Mouse (Mus musculus): ENCODE measurements around the gene Olfr374. TPM values are rescaled to one million over a fixed set of nuclear protein-coding genes. Genes with fewer than 3 reads are reported as not detected.

Gene Olfr374
- polyA plus RNA-seq, 1 experiment from 2014 or later, result not detected

DNA sequence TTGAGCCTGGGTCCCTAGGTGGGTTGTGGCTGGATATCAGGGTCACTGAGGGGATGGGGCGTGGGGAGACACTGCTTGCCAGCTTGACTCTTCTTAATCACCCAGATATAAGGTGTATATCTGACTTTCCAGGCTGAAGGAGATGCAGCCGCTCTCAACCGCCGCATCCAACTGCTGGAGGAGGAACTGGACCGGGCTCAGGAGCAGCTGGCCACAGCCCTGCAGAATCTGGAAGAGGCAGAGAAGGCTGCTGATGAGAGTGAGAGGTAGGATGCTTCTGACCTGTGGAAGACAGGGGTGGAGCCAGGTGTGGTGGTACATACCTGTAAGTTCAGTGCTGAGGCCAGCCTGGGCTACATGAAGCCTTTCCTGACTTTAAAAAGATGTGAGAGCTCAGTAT is 31.6 kb downstream of the Olfr374 start:
- H3K4me1 ChIP-seq, result peaks cover 25% of the 10 kb centered on the region
- ATAC-seq (replicated peaks), result no peak
- no peak overlapping the region for H3K4me2 ChIP-seq (replicated peaks)
- no peaks in the 10 kb centered on the region for H3K9me3 ChIP-seq
- WGBS, result 93% methylated on average over 5 of the region's 5 CpGs
- H3K27me3 ChIP-seq, result no peaks in the 10 kb centered on the region
- no peak overlapping the region for H3K9ac ChIP-seq (replicated peaks)
- peaks cover 45% of the 10 kb centered on the region for H3K36me3 ChIP-seq
- no peak overlapping the region for H3K27ac ChIP-seq (replicated peaks)
- no peak overlapping the region for H3K4me3 ChIP-seq

DNA sequence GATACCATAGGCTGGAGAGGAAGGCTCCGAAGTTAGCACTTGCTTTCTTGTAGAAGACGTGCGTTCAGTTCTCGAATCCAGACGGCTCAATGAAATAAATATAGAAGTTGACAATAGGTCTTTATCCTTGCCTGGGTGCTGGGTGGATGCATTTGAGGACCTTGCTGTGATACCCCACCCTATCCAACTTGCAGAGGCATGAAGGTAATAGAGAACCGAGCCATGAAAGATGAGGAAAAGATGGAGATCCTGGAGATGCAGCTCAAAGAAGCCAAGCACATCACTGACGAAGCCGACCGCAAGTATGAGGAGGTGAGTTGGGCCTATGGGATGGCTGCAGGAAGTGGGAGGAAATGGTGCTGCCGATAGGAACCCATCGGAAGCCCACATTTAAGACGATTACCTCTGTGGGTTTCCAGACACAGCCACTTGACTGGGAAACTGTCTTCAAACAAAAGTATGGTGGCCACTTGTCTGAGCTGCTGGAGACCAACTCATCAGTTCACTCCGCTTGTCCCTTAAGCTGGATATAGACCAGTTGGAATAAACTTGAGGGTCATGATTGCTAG is 36.5 kb downstream of the Olfr374 start:
- Histone ChIP-seq H3K36me3 (peaks cover 83% of the 10 kb centered on the region), H3K9me3 (no peaks in the 10 kb centered on the region), H3K27me3 (no peaks in the 10 kb centered on the region), H3K4me2 (replicated peaks) (no peak overlapping the region), H3K9ac (replicated peaks) (no peak overlapping the region), H3K4me3 (no peak overlapping the region), H3K4me1 (no peaks in the 10 kb centered on the region), H3K27ac (replicated peaks) (no peak overlapping the region)
- WGBS, result 97% methylated on average over 13 of the region's 13 CpGs
- no peak for ATAC-seq (replicated peaks)

DNA sequence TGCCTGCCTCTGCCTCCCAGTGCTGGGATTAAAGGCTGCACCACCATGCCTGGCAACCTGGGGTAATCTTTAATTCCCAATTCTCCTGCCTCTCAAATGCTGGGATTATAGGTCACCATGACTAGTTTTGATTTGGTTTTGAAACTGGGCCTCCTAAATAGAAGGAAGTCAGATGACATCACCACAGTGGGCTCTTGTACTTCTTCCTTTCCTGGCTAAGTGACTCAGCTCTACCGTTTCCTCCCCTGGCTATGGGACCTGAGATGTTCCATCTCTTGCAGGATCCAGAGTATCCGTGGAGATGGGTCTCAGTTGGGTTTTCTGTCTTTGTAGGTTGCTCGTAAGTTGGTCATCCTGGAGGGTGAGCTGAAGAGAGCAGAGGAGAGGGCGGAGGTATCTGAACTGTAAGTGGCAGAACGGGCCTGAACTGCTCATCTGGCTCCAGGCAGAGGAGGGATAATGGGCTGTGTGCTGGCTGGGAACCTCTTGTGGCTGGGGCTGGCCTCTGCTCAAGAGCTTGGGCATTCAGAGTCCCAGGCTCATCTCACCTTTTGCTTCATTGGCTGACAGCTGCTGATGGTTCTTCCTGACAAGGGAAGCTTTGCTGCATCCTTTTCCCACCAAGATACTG is 37.6 kb downstream of the Olfr374 start:
- no peaks in the 10 kb centered on the region for H3K27me3 ChIP-seq
- 89% methylated on average over 5 of the region's 5 CpGs for WGBS
- H3K9ac ChIP-seq (replicated peaks), result no peak overlapping the region
- H3K27ac ChIP-seq (replicated peaks), result no peak overlapping the region
- ATAC-seq (replicated peaks), result no peak
- peaks cover 84% of the 10 kb centered on the region for H3K36me3 ChIP-seq
- no peaks in the 10 kb centered on the region for H3K9me3 ChIP-seq
- H3K4me3 ChIP-seq, result no peak overlapping the region
- no peak overlapping the region for H3K4me2 ChIP-seq (replicated peaks)
- H3K4me1 ChIP-seq, result no peaks in the 10 kb centered on the region

DNA sequence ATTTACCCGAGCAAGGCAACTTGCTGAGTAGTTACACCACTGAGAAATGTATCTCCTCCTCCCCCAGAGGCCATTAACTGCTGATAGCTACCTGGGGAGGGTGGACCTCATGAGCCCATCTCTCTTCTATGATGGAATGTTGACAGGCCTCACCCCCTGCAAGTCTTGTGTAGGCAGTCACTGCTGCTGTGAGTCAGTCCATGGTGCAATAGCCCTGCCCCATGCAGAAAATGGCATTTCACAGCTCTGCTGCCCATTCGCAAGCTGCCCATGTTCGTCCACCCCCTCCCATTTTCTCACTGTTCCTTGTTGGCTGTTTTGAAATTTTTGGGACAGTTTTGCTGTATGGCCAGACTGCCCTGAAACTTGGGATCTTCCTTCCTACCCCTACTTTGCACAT is 38.7 kb downstream of the Olfr374 start:
- peaks cover 84% of the 10 kb centered on the region for H3K36me3 ChIP-seq
- 88% methylated on average over 3 of the region's 3 CpGs for WGBS
- H3K4me3 ChIP-seq, result no peak overlapping the region
- H3K27ac ChIP-seq (replicated peaks), result no peak overlapping the region
- H3K9me3 ChIP-seq, result no peaks in the 10 kb centered on the region
- H3K27me3 ChIP-seq, result no peaks in the 10 kb centered on the region
- no peaks in the 10 kb centered on the region for H3K4me1 ChIP-seq
- no peak overlapping the region for H3K4me2 ChIP-seq (replicated peaks)
- no peak overlapping the region for H3K9ac ChIP-seq (replicated peaks)
- no peak for ATAC-seq (replicated peaks)

DNA sequence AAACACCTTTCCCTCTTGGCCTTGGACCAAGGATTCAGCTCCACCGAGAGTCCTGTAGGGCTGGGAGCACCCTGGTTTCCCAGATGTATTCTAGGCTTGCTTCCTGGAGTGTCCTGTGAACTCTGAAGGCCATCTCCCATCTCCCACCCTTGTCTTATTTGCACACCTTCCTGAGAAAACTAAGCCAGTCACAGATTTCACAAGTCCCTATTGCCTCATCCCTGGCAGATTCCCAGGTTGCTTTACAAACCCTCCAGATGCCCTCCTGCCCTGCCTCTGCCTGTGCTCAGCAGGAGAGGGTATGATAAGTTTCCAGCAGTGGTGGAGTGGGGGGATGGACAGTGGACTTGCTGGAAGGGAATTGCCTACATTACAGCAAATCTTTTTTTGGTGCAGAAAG is 39.2 kb downstream of the Olfr374 start:
- Histone ChIP-seq H3K9ac (replicated peaks) (no peak overlapping the region), H3K4me2 (replicated peaks) (no peak overlapping the region), H3K36me3 (peaks cover 81% of the 10 kb centered on the region), H3K9me3 (no peaks in the 10 kb centered on the region), H3K27me3 (no peaks in the 10 kb centered on the region), H3K4me1 (no peaks in the 10 kb centered on the region), H3K27ac (replicated peaks) (no peak overlapping the region), H3K4me3 (no peak overlapping the region)
- WGBS, result 97% methylated on average over 1 of the region's 1 CpGs
- ATAC-seq (replicated peaks), result no peak

DNA sequence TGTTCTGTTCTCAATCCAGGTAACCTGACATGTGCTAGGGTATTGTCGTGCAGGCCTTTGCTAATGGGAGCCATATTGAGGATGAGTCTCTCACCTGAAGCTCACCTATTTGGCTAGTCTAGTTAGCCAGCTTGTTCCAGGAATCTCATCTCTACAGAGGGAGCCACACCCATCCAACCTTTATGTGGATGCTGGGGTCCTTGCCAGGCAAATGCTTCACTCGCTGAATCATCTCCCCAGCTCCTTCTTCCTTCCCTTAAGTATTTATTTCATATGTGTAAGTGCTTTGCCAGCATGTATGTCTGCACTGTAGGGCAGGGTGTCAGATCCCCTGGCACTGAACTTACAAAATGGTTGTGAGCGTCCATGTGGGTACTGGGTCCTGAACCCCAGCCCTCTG is 39.7 kb downstream of the Olfr374 start:
- peaks cover 81% of the 10 kb centered on the region for H3K36me3 ChIP-seq
- 95% methylated on average over 3 of the region's 3 CpGs for WGBS
- H3K27me3 ChIP-seq, result no peaks in the 10 kb centered on the region
- no peak overlapping the region for H3K4me3 ChIP-seq
- H3K9me3 ChIP-seq, result no peaks in the 10 kb centered on the region
- no peak for ATAC-seq (replicated peaks)
- H3K27ac ChIP-seq (replicated peaks), result no peak overlapping the region
- H3K4me2 ChIP-seq (replicated peaks), result no peak overlapping the region
- H3K4me1 ChIP-seq, result no peaks in the 10 kb centered on the region
- no peak overlapping the region for H3K9ac ChIP-seq (replicated peaks)

GRCm38 (mm10) chr8:72147266-72147665 is 40.4 kb downstream of the Olfr374 start:
- Histone ChIP-seq H3K36me3 (peaks cover 81% of the 10 kb centered on the region), H3K4me3 (no peak overlapping the region), H3K27me3 (no peaks in the 10 kb centered on the region), H3K9ac (replicated peaks) (no peak overlapping the region), H3K9me3 (no peaks in the 10 kb centered on the region), H3K4me2 (replicated peaks) (no peak overlapping the region), H3K4me1 (no peaks in the 10 kb centered on the region), H3K27ac (replicated peaks) (no peak overlapping the region)
- no peak for ATAC-seq (replicated peaks)
- WGBS, result 91% methylated on average over 2 of the region's 2 CpGs

- Histone ChIP-seq H3K4me2 (replicated peaks) (no peak overlapping the region), H3K4me1 (no peaks in the 10 kb centered on the region), H3K9ac (replicated peaks) (no peak overlapping the region), H3K27ac (replicated peaks) (no peak overlapping the region), H3K27me3 (no peaks in the 10 kb centered on the region), H3K36me3 (peaks cover 72% of the 10 kb centered on the region), H3K9me3 (no peaks in the 10 kb centered on the region), H3K4me3 (no peak overlapping the region)
- no peak for ATAC-seq (replicated peaks)
- 85% methylated on average over 1 of the region's 1 CpGs for WGBS
These were observed 42.2 kb downstream of the Olfr374 start for GRCm38 (mm10) chr8:72149056-72149455.

- Histone ChIP-seq H3K36me3 (peaks cover 54% of the 10 kb centered on the region), H3K27ac (replicated peaks) (no peak overlapping the region), H3K4me3 (no peak overlapping the region), H3K27me3 (no peaks in the 10 kb centered on the region), H3K4me1 (no peaks in the 10 kb centered on the region), H3K4me2 (replicated peaks) (no peak overlapping the region), H3K9ac (replicated peaks) (no peak overlapping the region), H3K9me3 (no peaks in the 10 kb centered on the region)
- ATAC-seq (replicated peaks), result no peak
- 87% methylated on average over 3 of the region's 3 CpGs for WGBS
These were observed 44.7 kb downstream of the Olfr374 start for GRCm38 (mm10) chr8:72151418-72152078.

DNA sequence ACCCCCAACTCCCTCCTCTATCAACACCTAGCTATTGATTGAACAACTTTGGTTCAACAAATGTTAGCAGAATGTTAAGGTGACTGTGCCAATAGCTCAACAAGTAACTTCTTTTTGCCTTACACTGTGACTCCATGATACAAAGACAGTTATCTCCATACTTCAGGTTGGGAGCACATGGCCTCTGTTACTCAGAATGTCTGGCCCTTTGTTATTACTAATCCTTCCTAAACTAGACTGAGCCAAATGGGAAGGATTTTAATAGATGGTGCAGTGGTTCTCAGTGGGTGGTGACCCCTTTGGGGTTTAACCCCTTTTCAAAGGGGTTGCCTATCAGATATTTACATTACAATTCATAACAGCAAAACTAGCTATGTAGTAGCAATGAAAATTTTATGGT is 46.5 kb downstream of the Olfr374 start:
- no peaks in the 10 kb centered on the region for H3K4me1 ChIP-seq
- no peaks in the 10 kb centered on the region for H3K27me3 ChIP-seq
- H3K4me3 ChIP-seq, result no peak overlapping the region
- no peak for ATAC-seq (replicated peaks)
- H3K9me3 ChIP-seq, result no peaks in the 10 kb centered on the region
- no peak overlapping the region for H3K27ac ChIP-seq (replicated peaks)
- H3K9ac ChIP-seq (replicated peaks), result no peak overlapping the region
- H3K36me3 ChIP-seq, result peaks cover 37% of the 10 kb centered on the region
- H3K4me2 ChIP-seq (replicated peaks), result no peak overlapping the region

GRCm38 (mm10) chr8:72158096-72158495 is 51.3 kb downstream of the Olfr374 start:
- no peak overlapping the region for H3K27ac ChIP-seq (replicated peaks)
- peaks cover 4% of the 10 kb centered on the region; the same call in 1 of the 2 replicates for H3K36me3 ChIP-seq
- H3K9me3 ChIP-seq, result no peaks in the 10 kb centered on the region
- no peak for ATAC-seq (replicated peaks)
- no peak overlapping the region for H3K9ac ChIP-seq (replicated peaks)
- WGBS, result 86% methylated on average over 2 of the region's 2 CpGs
- H3K4me2 ChIP-seq (replicated peaks), result no peak overlapping the region
- H3K27me3 ChIP-seq, result no peaks in the 10 kb centered on the region
- no peak overlapping the region for H3K4me3 ChIP-seq
- H3K4me1 ChIP-seq, result peaks cover 24% of the 10 kb centered on the region

GRCm38 (mm10) chr8:72158726-72159125 is 51.9 kb downstream of the Olfr374 start:
- Histone ChIP-seq H3K36me3 (no peaks in the 10 kb centered on the region), H3K9ac (replicated peaks) (no peak overlapping the region), H3K27me3 (no peaks in the 10 kb centered on the region), H3K4me3 (no peak overlapping the region), H3K9me3 (no peaks in the 10 kb centered on the region), H3K27ac (replicated peaks) (no peak overlapping the region), H3K4me1 (peaks cover 24% of the 10 kb centered on the region), H3K4me2 (replicated peaks) (no peak overlapping the region)
- 70% methylated on average over 3 of the region's 3 CpGs for WGBS
- ATAC-seq (replicated peaks), result no peak
